Mouse (Mus musculus): Measurements from ENCODE around the gene Atg13.
A peak's percentile ranks its signal among the peaks of the same experiment; 100 is the strongest.

Gene Atg13

DNA sequence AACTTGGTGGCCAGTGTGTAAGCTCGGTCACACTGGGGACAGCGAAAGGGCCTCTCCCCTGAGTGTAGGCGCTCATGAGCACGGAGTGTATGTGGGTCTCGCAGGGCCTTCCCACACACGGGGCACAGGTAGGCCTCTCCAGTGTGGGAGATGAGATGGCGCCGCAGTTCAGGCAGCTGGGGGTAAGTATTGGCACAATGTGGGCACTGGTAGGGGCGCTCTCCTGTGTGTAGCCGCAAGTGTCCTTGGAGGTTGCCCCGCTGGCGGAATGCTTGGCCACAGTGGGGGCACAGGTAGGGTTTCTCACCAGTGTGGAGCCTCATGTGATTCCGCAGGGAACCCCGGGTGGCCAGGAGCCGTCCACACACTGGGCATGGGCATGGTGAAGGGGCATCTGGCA lies 65.0 kb downstream of the Atg13 start:
- no peak for DNase-seq

DNA sequence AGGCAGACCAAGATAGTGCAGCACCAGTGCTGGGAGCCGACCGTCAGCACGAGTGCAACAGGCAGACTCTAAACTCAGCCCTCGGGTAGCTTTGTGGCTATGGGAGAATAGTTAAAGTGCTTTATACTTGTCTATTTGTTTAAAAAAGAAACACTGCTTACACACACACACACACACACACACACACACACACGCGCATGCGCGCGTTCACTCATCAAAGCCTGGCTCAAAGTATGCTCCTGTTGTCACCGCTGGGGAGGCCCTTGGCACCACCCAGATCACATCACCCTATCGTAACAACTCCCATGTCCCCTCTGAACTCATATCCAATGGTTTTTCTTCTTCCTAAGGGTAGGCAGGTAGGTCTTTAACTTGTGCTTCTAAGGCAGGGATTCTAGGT lies 66.4 kb downstream of the Atg13 start:
- no peak for DNase-seq

DNA sequence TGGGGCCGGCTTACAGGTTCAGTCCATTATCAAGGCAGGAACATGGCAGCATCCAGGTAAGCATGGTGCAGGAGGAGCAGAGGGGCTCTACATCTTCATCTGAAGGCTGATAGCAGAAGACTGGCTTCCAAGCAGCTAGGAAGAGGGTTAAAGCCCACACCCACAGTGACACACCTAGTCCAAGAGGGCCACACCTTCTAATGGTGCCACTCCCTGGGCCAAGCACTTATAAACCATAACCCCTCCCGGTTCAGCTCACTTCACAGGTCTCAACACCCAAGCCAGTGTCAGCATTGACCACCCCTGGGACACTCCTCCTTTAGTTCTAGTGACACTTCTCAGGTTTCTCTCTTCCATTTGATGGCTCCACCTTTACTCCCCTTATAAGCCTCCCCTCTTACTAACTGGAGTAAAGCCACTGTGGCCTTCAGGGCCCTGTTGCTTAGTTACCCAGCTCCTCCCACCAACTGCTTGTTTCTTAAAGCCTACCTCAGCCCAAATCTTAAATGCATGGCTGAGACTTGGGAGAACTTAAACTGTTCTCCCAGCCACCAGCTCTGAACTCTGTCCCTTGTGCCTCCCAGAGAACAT lies 67.5 kb downstream of the Atg13 start:
- DNase-seq, result no peak

DNA sequence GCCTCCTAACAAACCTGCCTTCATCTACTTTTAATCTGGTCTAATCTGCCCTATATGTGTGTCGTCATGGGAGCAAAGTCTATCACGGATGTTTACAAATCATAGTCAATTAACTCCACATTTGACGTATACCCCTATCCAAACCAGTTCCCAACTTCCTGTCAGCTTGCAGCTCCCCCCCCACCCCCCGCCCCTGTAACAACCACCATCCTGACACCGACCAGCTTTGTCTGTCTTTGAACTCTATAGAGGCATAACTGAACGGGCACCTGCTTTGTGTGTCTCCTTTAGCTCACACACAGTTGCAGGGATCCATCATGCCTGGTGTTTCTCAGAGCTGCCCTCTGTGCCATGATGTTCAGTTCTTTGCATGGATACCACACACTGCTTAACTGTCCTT lies 71.4 kb downstream of the Atg13 start:
- no peak for DNase-seq

DNA sequence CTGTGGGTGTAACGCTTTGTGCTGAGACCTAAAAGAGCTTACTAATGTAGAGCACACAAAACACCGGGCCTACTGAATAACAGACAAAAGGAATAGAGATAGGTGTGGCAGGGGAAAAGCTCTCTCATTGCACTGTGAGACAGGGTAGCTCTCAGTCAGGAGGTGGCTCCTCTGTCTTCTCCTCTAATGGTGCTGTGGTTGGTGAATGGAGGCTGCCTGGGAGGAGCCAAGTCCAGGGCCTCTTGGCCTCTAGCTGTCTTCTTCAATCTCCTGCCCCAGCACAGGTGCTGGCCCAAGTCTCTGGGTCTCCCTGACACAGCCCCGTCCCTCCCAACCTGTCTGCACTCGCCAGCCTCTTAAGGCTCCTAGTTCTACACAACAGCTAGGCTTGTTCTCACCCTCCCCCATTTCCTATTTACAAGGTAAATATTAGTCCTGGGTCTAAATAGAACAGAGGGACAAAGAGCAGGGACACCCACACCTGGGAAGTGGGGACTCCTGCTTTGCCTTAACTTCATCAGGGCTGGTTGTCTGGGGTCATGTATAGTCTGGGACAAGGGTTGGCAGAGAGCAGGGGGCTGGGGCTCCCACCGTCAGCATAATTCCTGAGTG lies 73.5 kb downstream of the Atg13 start:
- no peak for DNase-seq

DNA sequence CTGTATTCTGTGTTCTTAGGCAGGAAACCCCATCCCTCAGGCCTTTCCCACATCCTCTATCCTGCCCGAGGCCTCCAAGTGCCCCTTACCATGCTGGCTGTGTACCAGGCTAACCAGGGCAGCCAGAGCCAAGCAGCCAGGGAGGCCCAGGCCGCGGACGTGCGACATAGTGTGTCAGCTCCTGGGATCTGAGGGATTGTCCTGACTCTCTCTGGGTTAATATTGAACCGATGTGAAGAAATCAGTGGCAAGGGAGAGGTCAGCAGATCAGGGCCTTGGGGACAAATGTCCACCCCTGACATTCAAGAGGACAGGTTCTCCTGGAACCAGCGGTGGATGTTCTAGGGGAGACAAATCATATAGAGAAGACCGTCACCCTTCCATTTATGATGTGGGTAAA lies 74.1 kb downstream of the Atg13 start, which contains the start of gene F2:
Gene F2 (minus strand): TSS at position 186 of the 400 bp plus-strand sequence.
- DNase-seq, result no peak

- DNase-seq, result no peak
Observed at GRCm38 (mm10) chr2:91635486-91635885, 74.9 kb downstream of the Atg13 start.

DNA sequence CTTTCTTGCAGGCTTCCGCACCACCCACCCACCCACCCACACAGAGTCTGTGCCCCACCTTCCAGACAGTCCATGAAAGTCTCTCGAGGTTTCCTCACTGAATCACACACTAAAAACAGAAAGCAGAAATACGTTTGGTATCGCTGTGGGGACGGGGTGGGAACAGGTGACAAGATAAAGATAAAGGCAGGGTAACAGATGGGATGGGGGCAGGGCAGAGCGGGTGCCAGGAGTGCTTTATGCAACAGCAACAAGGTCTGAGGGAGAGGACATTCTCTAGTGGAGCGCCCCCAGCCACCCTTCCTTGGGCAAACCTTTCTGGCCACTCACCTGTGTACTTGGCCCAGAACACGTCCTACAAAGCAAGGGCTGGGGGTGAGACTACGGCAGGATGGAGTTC lies 75.5 kb downstream of the Atg13 start:
- DNase-seq, result peak; percentile 40

DNA sequence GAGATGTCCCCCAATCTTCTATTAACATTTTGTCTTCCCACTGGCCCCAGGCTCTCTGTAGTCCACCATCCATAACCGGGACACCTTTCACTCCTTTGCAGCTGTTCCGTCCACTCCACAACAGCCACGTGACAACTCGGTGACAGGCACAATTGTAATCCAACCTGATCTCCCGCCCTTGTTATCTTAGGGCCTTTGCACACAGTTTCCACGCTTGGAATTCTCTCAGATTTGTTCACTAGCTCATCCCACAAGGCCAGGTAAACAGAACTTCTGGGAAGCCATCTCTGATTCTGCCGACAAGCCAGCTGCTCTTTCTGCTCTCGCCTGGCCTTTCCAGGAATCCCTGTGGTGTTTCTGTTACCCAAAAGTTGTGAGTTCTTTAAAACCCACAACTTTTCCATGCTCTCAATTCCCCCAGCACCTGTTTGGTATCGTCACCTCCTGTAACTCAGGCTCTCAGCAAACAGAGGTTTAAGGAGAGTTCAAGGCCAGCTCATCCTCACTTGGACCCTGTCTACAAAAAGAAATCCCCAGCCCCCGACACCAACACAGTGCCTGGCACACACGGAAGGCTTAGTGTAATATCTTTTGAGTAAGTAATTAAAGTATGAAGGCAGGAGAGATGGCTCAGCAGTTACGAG lies 76.9 kb downstream of the Atg13 start:
- DNase-seq, result no peak

- no peak for DNase-seq
Observed at GRCm38 (mm10) chr2:91632316-91632715, 78.1 kb downstream of the Atg13 start.

GRCm38 (mm10) chr2:91631826-91632225 lies 78.5 kb downstream of the Atg13 start:
- no peak for DNase-seq

- no peak for DNase-seq
Observed at GRCm38 (mm10) chr2:91630384-91630783, 80.0 kb downstream of the Atg13 start.

GRCm38 (mm10) chr2:91629682-91630081 lies 80.7 kb downstream of the Atg13 start:
- no peak for DNase-seq

GRCm38 (mm10) chr2:91628171-91628570 lies 82.2 kb downstream of the Atg13 start:
- no peak for DNase-seq

DNA sequence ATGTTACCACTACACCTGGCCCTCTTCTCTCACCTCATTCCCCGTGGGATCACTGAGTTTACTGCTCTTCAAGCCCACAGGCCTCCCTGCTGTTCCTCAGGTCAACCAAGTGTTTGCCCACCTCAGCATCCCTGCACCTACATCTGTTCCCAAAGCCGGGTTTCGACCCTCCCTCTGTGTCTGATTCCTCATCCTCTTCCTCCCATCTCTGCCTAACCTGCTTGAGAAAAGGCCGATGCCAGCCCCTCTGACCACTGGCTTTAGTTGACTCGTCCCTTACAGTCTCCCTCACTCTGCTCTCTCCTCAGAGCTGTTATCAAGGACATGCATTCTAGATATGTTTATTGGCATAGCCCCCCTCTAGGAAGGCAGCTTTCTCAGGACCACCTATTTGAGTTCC lies 82.9 kb downstream of the Atg13 start:
- DNase-seq, result no peak
